Mouse (Mus musculus) lung, embryonic 14.5 days (tissue): ENCODE measurements around the gene Bco1. TPM values are rescaled to one million over a fixed set of nuclear protein-coding genes. Genes with fewer than 3 reads are reported as not detected.
A peak's percentile ranks its signal among the peaks of the same experiment; 100 is the strongest.

Source experiments
- ATAC-seq: fragments of 200-750 bp; cut with Nextera tagmentation; 2 replicates; pipeline ENCODE4 v1.8.0; 2017; ENCODE audit warnings: mild to moderate bottlenecking, moderate TSS enrichment, moderate library complexity; ENCODE audit not compliant: insufficient read depth
- DNase-seq: peaks from one replicate; pipeline ENCODE4 v3.0.0-alpha.2; 2015
- H3K27ac ChIP-seq: fragments of 300-500 bp; sonication (generic); 2 replicates; pipeline ENCODE4 v1.5.1; 2014; ENCODE audit warnings: low read depth, mild to moderate bottlenecking, moderate library complexity
- H3K27me3 ChIP-seq: fragments of 300-500 bp; sonication (generic); 2 replicates; pipeline ENCODE4 v1.6.1; 2014; ENCODE audit warnings: low read length, control low read depth; ENCODE audit not compliant: insufficient read depth
- H3K36me3 ChIP-seq: fragments of 300-500 bp; sonication (generic); 2 replicates; pipeline ENCODE4 v1.6.1; 2014; ENCODE audit warnings: control low read depth; ENCODE audit not compliant: insufficient read depth
- H3K4me1 ChIP-seq: fragments of 300-500 bp; sonication (generic); 2 replicates; pipeline ENCODE4 v1.6.1; 2014; ENCODE audit warnings: antibody characterized with exemption, control low read depth; ENCODE audit not compliant: insufficient read depth
- H3K4me2 ChIP-seq: fragments of 300-500 bp; sonication (generic); 2 replicates; pipeline ENCODE4 v1.6.1; 2014; ENCODE audit warnings: mild to moderate bottlenecking
- H3K4me3 ChIP-seq: fragments of 300-500 bp; sonication (generic); 2 replicates; pipeline ENCODE4 v1.5.1; 2014; ENCODE audit warnings: low read depth, low read length
- H3K9ac ChIP-seq: fragments of 300-500 bp; sonication (generic); 2 replicates; pipeline ENCODE4 v1.6.1; 2014
- H3K9me3 ChIP-seq: fragments of 300-500 bp; sonication (generic); 2 replicates; pipeline ENCODE4 v1.6.1; 2016; ENCODE audit warnings: low read depth, low read length, control low read depth
- CTCF ChIP-seq: IDR thresholded peaks from 2 replicates; pipeline ENCODE4 v1.5.1; 2016; ENCODE audit warnings: antibody characterized with exemption, low read depth
- WGBS: fragments of 180-500 bp; shearing (Covaris S2); extraction: QIAGEN DNeasy Blood & Tissue Kit; methylation state at CpG from one replicate; pipeline ENCODE4 v1.1.7; 2014; 5-methylcytosine and 5-hydroxymethylcytosine counted together
- polyA plus RNA-seq: library from polyadenylated mRNA; unstranded; fragments of >200 nt; fragmentation: Nextera tagmentation; extraction: Ambion mirVana; gene quantifications from 2 replicates; pipeline ENCODE4 v1.2.1, GENCODE M21; 2014

Gene Bco1
- polyA plus RNA-seq, 1 experiment from 2014 or later: 0.75 TPM

GRCm38 (mm10) chr8:117173690-117174089 lies 78.0 kb downstream of the Bco1 start:
- peak; percentile 22 for DNase-seq
- no peaks in the 10 kb centered on the region for H3K9me3 ChIP-seq
- H3K27ac ChIP-seq: no peak overlapping the region
- H3K4me2 ChIP-seq: no peak overlapping the region
- 0 out of 2 replicates have a peak, but pooled peaks cover 4% of the 10 kb centered on the region for H3K4me1 ChIP-seq
- no peaks in the 10 kb centered on the region for H3K27me3 ChIP-seq
- no peak overlapping the region for H3K9ac ChIP-seq
- ATAC-seq: no peak
- no peak overlapping the region for H3K4me3 ChIP-seq
- TF ChIP-seq CTCF: no peak
- 77% methylated on average over 3 of the region's 3 CpGs for WGBS
- 0 out of 2 replicates have a peak, but pooled peaks cover 3% of the 10 kb centered on the region for H3K36me3 ChIP-seq

- DNase-seq: no peak
- H3K9ac ChIP-seq: no peak overlapping the region
- no peaks in the 10 kb centered on the region for H3K27me3 ChIP-seq
- H3K36me3 ChIP-seq: no peaks in the 10 kb centered on the region
- no peaks in the 10 kb centered on the region for H3K9me3 ChIP-seq
- no peak overlapping the region for H3K4me2 ChIP-seq
- no peak overlapping the region for H3K4me3 ChIP-seq
- 82% methylated on average over 5 of the region's 5 CpGs for WGBS
- H3K4me1 ChIP-seq: 0 out of 2 replicates have a peak, but pooled peaks cover 4% of the 10 kb centered on the region
- no peak overlapping the region for H3K27ac ChIP-seq
- no peak for TF ChIP-seq CTCF
- ATAC-seq: no peak
Observed at GRCm38 (mm10) chr8:117174536-117174935, 78.9 kb downstream of the Bco1 start.

- 0 out of 2 replicates have a peak, but pooled peaks cover 4% of the 10 kb centered on the region for H3K4me1 ChIP-seq
- WGBS: 49% methylated on average over 5 of the region's 5 CpGs
- no peaks in the 10 kb centered on the region for H3K27me3 ChIP-seq
- no peaks in the 10 kb centered on the region for H3K9me3 ChIP-seq
- ATAC-seq (0 out of 2 replicates have a peak, but pooled peaks have one; percentile 35), DNase-seq (peak; percentile 23)
- H3K9ac ChIP-seq: no peak overlapping the region
- H3K4me2 ChIP-seq: no peak overlapping the region
- no peak overlapping the region for H3K4me3 ChIP-seq
- no peak for TF ChIP-seq CTCF
- H3K27ac ChIP-seq: no peak overlapping the region
- H3K36me3 ChIP-seq: 0 out of 2 replicates have a peak, but pooled peaks cover under 1% of the 10 kb centered on the region
Observed at GRCm38 (mm10) chr8:117176308-117176707, 80.7 kb downstream of the Bco1 start.

GRCm38 (mm10) chr8:117177236-117177635 lies 81.6 kb downstream of the Bco1 start:
- Histone ChIP-seq H3K4me2 (no peak overlapping the region), H3K4me3 (no peak overlapping the region), H3K4me1 (0 out of 2 replicates have a peak, but pooled peaks cover 4% of the 10 kb centered on the region), H3K27ac (no peak overlapping the region), H3K9me3 (no peaks in the 10 kb centered on the region), H3K36me3 (0 out of 2 replicates have a peak, but pooled peaks cover 3% of the 10 kb centered on the region), H3K9ac (no peak overlapping the region), H3K27me3 (no peaks in the 10 kb centered on the region)
- DNase-seq: no peak
- ATAC-seq: no peak
- no peak for TF ChIP-seq CTCF
- WGBS: 65% methylated on average over 7 of the region's 7 CpGs

- Histone ChIP-seq H3K4me3 (no peak overlapping the region), H3K9me3 (no peaks in the 10 kb centered on the region), H3K36me3 (0 out of 2 replicates have a peak, but pooled peaks cover 3% of the 10 kb centered on the region), H3K9ac (no peak overlapping the region), H3K27ac (no peak overlapping the region), H3K4me2 (no peak overlapping the region), H3K4me1 (no peaks in the 10 kb centered on the region), H3K27me3 (no peaks in the 10 kb centered on the region)
- DNase-seq (no peak), ATAC-seq (no peak)
- TF ChIP-seq CTCF: 0 out of 2 replicates have a peak, but pooled peaks have one; percentile 7
- 73% methylated on average over 2 of the region's 2 CpGs for WGBS
Observed at GRCm38 (mm10) chr8:117178039-117178438, 82.4 kb downstream of the Bco1 start.

GRCm38 (mm10) chr8:117178676-117179075 lies 83.0 kb downstream of the Bco1 start:
- H3K9me3 ChIP-seq: no peaks in the 10 kb centered on the region
- 64% methylated on average over 6 of the region's 6 CpGs for WGBS
- DNase-seq (no peak), ATAC-seq (no peak)
- no peaks in the 10 kb centered on the region for H3K4me1 ChIP-seq
- no peak overlapping the region for H3K9ac ChIP-seq
- no peak overlapping the region for H3K4me3 ChIP-seq
- H3K4me2 ChIP-seq: no peak overlapping the region
- H3K27me3 ChIP-seq: no peaks in the 10 kb centered on the region
- peaks cover 6% of the 10 kb centered on the region for H3K36me3 ChIP-seq
- H3K27ac ChIP-seq: no peak overlapping the region
- TF ChIP-seq CTCF: no peak

- ATAC-seq: no peak
- Histone ChIP-seq H3K27me3 (no peaks in the 10 kb centered on the region), H3K27ac (no peak overlapping the region), H3K36me3 (peaks cover 35% of the 10 kb centered on the region), H3K9me3 (no peaks in the 10 kb centered on the region), H3K4me1 (no peaks in the 10 kb centered on the region), H3K4me2 (no peak overlapping the region), H3K4me3 (no peak overlapping the region), H3K9ac (no peak overlapping the region)
- no peak for DNase-seq
- peak; percentile 33; the same call in 1 of the 2 replicates for TF ChIP-seq CTCF
- WGBS: 93% methylated on average over 4 of the region's 4 CpGs
Observed at GRCm38 (mm10) chr8:117182746-117183145, 87.1 kb downstream of the Bco1 start.

Other genes with a start within 250 kb of the Bco1 start
- 88.2 and 92.6 TPM in 2 replicates for gene Cmc2, start 174.4 kb upstream of the Bco1 start, polyA plus RNA-seq
- gene Cenpn, start 174.1 kb upstream of the Bco1 start, polyA plus RNA-seq: 53.9 and 58.9 TPM in 2 replicates
- gene Atmin, start 152.5 kb upstream of the Bco1 start, polyA plus RNA-seq: 15.4 and 15.8 TPM in 2 replicates
- gene 1700030J22Rik, start 116.9 kb upstream of the Bco1 start, polyA plus RNA-seq: 1.8 and 1.9 TPM in 2 replicates
- gene Gcsh, start 102.3 kb upstream of the Bco1 start, polyA plus RNA-seq: 142 and 143 TPM in 2 replicates
- 0.18 TPM in 1 of 2 replicates, not detected in the other for gene Pkd1l2, start 13.4 kb upstream of the Bco1 start, polyA plus RNA-seq
- gene Gan, start 62.3 kb downstream of the Bco1 start, polyA plus RNA-seq: 3.3 and 3.4 TPM in 2 replicates
- 22.8 and 26.5 TPM in 2 replicates for gene Cmip, start 161.2 kb downstream of the Bco1 start, polyA plus RNA-seq